Mouse (Mus musculus) embryonic facial prominence, embryonic 11.5 days (tissue): ENCODE measurements at regions not wholly inside any gene's neighbourhood (a gene's known extent, or its start where the extent isn't known, plus 50 kb on each side); places are given as distances from the start of the nearest gene placed in this dataset.

ENCODE experiments used
- ATAC-seq: fragments of 200-750 bp; cut with Nextera tagmentation; replicated peaks from 2 replicates; pipeline ENCODE4 v1.8.0; 2017; ENCODE audit warnings: low read depth; ENCODE audit not compliant: insufficient number of reproducible peaks, low FRiP score, low TSS enrichment
- DNase-seq: peaks from one replicate; pipeline ENCODE4 v3.0.0-alpha.2; 2015; ENCODE audit warnings: low spot score
- H3K27ac ChIP-seq: fragments of 300-500 bp; sonication (generic); replicated peaks from 2 replicates; pipeline ENCODE4 v1.5.1; 2014; ENCODE audit warnings: mild to moderate bottlenecking, low read depth, low read length, control low read depth
- H3K27me3 ChIP-seq: fragments of 300-500 bp; sonication (generic); 2 replicates; pipeline ENCODE4 v1.6.1; 2014; ENCODE audit warnings: mild to moderate bottlenecking, low read length, moderate library complexity, mixed read lengths; ENCODE audit not compliant: control insufficient read depth, insufficient read depth
- H3K36me3 ChIP-seq: fragments of 300-500 bp; sonication (generic); replicated peaks from 2 replicates; pipeline ENCODE4 v1.6.1; 2014; ENCODE audit warnings: low read depth, mild to moderate bottlenecking, low read length, moderate library complexity, mixed read lengths; ENCODE audit not compliant: control insufficient read depth, insufficient read depth
- H3K4me1 ChIP-seq: fragments of 300-500 bp; sonication (generic); 2 replicates; pipeline ENCODE4 v1.6.1; 2014; ENCODE audit warnings: low read length, mixed read lengths; ENCODE audit not compliant: control insufficient read depth, insufficient read depth
- H3K4me2 ChIP-seq: fragments of 300-500 bp; sonication (generic); 2 replicates; pipeline ENCODE4 v1.6.1; 2014; ENCODE audit warnings: low read depth, mild to moderate bottlenecking, control low read depth, low read length, moderate library complexity
- H3K4me3 ChIP-seq: fragments of 300-500 bp; sonication (generic); 2 replicates; pipeline ENCODE4 v1.5.1; 2014; ENCODE audit warnings: low read depth, low read length, control low read depth
- H3K9ac ChIP-seq: fragments of 300-500 bp; sonication (generic); replicated peaks from 2 replicates; pipeline ENCODE4 v1.6.1; 2014; ENCODE audit warnings: mild to moderate bottlenecking, control low read depth, low read length
- H3K9me3 ChIP-seq: fragments of 300-500 bp; sonication (generic); replicated peaks from 2 replicates; pipeline ENCODE4 v1.6.1; 2016; ENCODE audit warnings: mild to moderate bottlenecking, low read length, inconsistent platforms, mixed read lengths; ENCODE audit not compliant: control insufficient read depth
- WGBS: fragments of 180-500 bp; shearing (Covaris S2); extraction: QIAGEN DNeasy Blood & Tissue Kit; methylation state at CpG from one replicate; pipeline ENCODE4 v1.1.7; 2014; 5-methylcytosine and 5-hydroxymethylcytosine counted together

- Histone ChIP-seq H3K4me3 (no peak overlapping the region), H3K36me3 (no peaks in the 10 kb centered on the region), H3K9me3 (no peaks in the 10 kb centered on the region), H3K9ac (no peak overlapping the region), H3K4me1 (no peaks in the 10 kb centered on the region), H3K27me3 (no peaks in the 10 kb centered on the region), H3K27ac (no peak overlapping the region), H3K4me2 (no peak overlapping the region)
- WGBS = 58% methylated on average over 3 of the region's 3 CpGs
- ATAC-seq (no peak), DNase-seq (no peak)
These were observed 319.6 kb downstream of the Slc30a10 start for GRCm38 (mm10) chr1:185774202-185774601.

DNA sequence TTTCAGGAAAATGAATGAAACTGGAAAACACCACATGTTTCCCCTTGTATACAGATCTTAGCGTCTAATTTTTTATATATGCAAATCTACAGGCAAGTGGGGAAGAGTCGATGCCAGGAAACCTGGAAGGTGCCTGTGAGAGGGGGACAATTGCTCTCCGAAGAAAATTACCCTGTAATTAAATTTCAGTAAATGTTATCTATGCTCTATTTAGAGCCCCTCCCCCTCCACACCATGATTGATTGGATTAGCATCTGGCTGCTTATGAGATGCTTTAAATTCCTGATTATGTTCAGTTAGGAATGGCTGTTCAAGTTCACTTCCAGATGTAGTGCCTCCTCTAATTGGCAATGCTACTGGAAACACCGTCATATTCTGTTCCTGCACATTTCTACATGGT lies 325.0 kb downstream of the Slc30a10 start:
- ATAC-seq (no peak), DNase-seq (peak; percentile 8)
- H3K4me1 ChIP-seq = no peaks in the 10 kb centered on the region
- no peak overlapping the region for H3K9ac ChIP-seq
- H3K27ac ChIP-seq = no peak overlapping the region
- H3K27me3 ChIP-seq = no peaks in the 10 kb centered on the region
- WGBS = 65% methylated on average over 4 of the region's 4 CpGs
- no peak overlapping the region for H3K4me2 ChIP-seq
- H3K9me3 ChIP-seq = no peaks in the 10 kb centered on the region
- no peaks in the 10 kb centered on the region for H3K36me3 ChIP-seq
- H3K4me3 ChIP-seq = no peak overlapping the region

- no peak for DNase-seq
- no peak for ATAC-seq
- 91% methylated on average over 3 of the region's 3 CpGs for WGBS
These were observed 315.0 kb downstream of the Lyplal1 start for GRCm38 (mm10) chr1:185802156-185802555.

GRCm38 (mm10) chr1:185814901-185815300 lies 302.2 kb downstream of the Lyplal1 start:
- WGBS = 88% methylated on average over 3 of the region's 3 CpGs
- DNase-seq (no peak), ATAC-seq (no peak)
- H3K4me1 ChIP-seq = no peaks in the 10 kb centered on the region
- H3K36me3 ChIP-seq = no peaks in the 10 kb centered on the region
- 0 out of 2 replicates have a peak, but pooled peaks cover 2% of the 10 kb centered on the region for H3K9me3 ChIP-seq
- H3K4me3 ChIP-seq = no peak overlapping the region
- no peak overlapping the region for H3K9ac ChIP-seq
- H3K4me2 ChIP-seq = no peak overlapping the region
- H3K27ac ChIP-seq = no peak overlapping the region
- H3K27me3 ChIP-seq = no peaks in the 10 kb centered on the region

More at GRCm38 (mm10) chr1:185802156-185802555, 315.0 kb downstream of the Lyplal1 start:
- Histone ChIP-seq H3K27ac (no peak overlapping the region), H3K9ac (no peak overlapping the region), H3K4me1 (no peaks in the 10 kb centered on the region), H3K36me3 (no peaks in the 10 kb centered on the region), H3K4me3 (no peak overlapping the region), H3K9me3 (no peaks in the 10 kb centered on the region), H3K27me3 (no peaks in the 10 kb centered on the region), H3K4me2 (no peak overlapping the region)

DNA sequence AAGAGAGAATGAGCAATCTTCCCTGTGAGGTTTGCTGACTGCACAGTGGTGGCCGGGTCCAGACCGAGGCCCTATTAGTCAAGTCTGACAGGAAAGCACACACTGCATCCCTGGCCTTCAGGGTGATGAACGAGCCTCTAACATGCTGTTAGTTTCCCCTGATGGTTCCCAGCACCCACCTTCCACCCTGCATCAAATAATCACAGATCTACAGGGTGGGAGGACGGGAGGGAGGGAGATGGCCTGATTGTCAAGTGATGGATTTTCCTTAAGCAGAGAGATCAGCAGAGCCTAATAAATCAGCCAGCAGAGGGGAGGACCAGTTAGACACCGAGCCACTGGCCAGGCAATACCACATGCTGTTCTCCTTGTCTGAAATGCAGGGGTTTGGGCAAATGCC lies 298.1 kb downstream of the Lyplal1 start:
- no peak overlapping the region for H3K27ac ChIP-seq
- ATAC-seq = no peak
- no peaks in the 10 kb centered on the region for H3K27me3 ChIP-seq
- H3K4me1 ChIP-seq = no peaks in the 10 kb centered on the region
- no peak overlapping the region for H3K4me3 ChIP-seq
- 30% methylated on average over 5 of the region's 5 CpGs for WGBS
- H3K9me3 ChIP-seq = 0 out of 2 replicates have a peak, but pooled peaks cover 2% of the 10 kb centered on the region
- no peak overlapping the region for H3K4me2 ChIP-seq
- no peak overlapping the region for H3K9ac ChIP-seq
- H3K36me3 ChIP-seq = no peaks in the 10 kb centered on the region
- no peak for DNase-seq

DNA sequence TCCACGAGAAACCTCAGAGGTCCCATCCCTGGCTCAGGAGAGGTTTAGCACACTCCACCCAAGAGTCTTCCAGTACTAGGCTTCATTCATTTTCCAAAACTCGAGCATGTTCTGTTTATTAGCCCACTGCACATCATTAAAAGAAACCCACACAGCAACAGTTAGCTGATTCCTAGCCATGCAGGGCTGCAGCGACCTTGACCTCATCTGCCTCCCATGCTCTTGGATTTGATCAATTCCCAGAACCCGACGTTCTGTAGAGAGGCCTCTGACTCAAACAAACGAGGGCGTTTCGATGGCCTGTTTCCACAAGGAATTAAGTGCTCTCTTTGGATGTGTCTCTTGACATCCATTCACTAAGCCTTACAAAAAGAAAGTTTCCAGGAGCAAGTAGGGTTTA lies 294.9 kb downstream of the Lyplal1 start:
- Histone ChIP-seq H3K9me3 (no peaks in the 10 kb centered on the region), H3K36me3 (no peaks in the 10 kb centered on the region), H3K27ac (no peak overlapping the region), H3K4me2 (no peak overlapping the region), H3K4me1 (no peaks in the 10 kb centered on the region), H3K9ac (no peak overlapping the region), H3K27me3 (no peaks in the 10 kb centered on the region), H3K4me3 (no peak overlapping the region)
- 67% methylated on average over 8 of the region's 8 CpGs for WGBS
- ATAC-seq (no peak), DNase-seq (no peak)

DNA sequence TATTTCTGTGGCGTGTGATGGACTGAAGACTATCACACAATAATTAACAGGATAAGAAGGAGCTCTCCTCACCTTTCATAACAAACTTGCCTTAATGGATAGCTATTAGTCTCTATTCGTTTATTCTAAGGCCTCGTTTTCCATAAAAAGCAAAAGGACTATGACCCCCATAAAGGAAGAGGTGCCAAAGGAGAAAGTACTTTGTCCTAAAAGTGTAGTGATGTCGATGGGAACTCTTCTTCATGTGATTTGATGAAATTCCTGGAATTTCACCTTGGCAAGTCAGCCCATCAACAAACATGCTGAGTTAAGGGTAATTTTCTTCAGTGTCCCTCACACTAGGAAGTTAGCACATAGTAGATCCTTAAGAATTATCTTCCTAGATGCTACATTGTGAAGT lies 293.9 kb downstream of the Lyplal1 start:
- Histone ChIP-seq H3K27ac (no peak overlapping the region), H3K4me2 (no peak overlapping the region), H3K9ac (no peak overlapping the region), H3K27me3 (no peaks in the 10 kb centered on the region), H3K4me3 (no peak overlapping the region), H3K9me3 (no peaks in the 10 kb centered on the region), H3K36me3 (no peaks in the 10 kb centered on the region), H3K4me1 (no peaks in the 10 kb centered on the region)
- DNase-seq (no peak), ATAC-seq (no peak)
- 90% methylated on average over 4 of the region's 4 CpGs for WGBS

DNA sequence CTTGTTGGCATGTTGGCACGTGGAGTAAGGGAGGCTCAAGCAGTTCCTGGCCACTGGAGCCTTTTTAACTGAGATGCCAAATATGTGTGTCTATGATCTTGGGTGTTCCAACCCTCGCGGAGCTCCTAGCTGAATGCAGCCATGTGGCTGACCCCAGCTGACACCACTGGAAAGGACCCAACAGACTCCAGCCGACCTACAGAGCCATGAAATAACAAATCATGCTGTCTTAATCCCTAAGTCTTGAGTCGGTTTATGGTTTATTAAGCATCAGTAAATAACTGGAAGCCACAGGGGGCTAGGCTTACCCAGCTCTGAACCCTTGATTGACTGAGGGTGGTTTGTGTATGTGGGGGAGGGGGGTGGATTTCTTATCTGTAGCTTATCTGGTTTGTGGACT lies 293.2 kb downstream of the Lyplal1 start:
- Histone ChIP-seq H3K27ac (no peak overlapping the region), H3K4me2 (no peak overlapping the region), H3K4me3 (no peak overlapping the region), H3K4me1 (no peaks in the 10 kb centered on the region), H3K9ac (no peak overlapping the region), H3K36me3 (no peaks in the 10 kb centered on the region), H3K27me3 (no peaks in the 10 kb centered on the region), H3K9me3 (no peaks in the 10 kb centered on the region)
- WGBS = 44% methylated on average over 5 of the region's 5 CpGs
- DNase-seq (no peak), ATAC-seq (no peak)
